Mouse (Mus musculus): ENCODE data around the gene Gm9049. TPM values are rescaled to one million over a fixed set of nuclear protein-coding genes. Genes with fewer than 3 reads are reported as not detected.
"Not testable (repeated sequence)": the region's sequence is repeated elsewhere in the genome, so short reads cannot be mapped to it uniquely, and the experiment has no call there.

The Gm9049 gene
- polyA plus RNA-seq, 1 experiment: not detected

- Histone ChIP-seq H3K4me1 (ENCODE audit: control insufficient read depth, insufficient read depth, low read length) (no peaks in the 10 kb centered on the region), H3K27ac (ENCODE audit: control insufficient read depth, insufficient read depth, low read depth, low read length) (no peak overlapping the region), H3K4me3 (ENCODE audit: control insufficient read depth, low read depth, low read length) (no peak overlapping the region), H3K27me3 (ENCODE audit: control insufficient read depth, insufficient read depth, low read length) (no peaks in the 10 kb centered on the region), H3K36me3 (ENCODE audit: control insufficient read depth, insufficient read depth, low read length) (no peaks in the 10 kb centered on the region)
- no peak for TF ChIP-seq CTCF (IDR thresholded peaks at IDR 0.05; ENCODE audit: control insufficient read depth, insufficient read depth, insufficient replicate concordance, low read depth, low read length)
- TF ChIP-seq POLR2A (IDR thresholded peaks at IDR 0.05; ENCODE audit: control insufficient read depth, low read depth, low read length): no peak
Observed at GRCm38 (mm10) chr10:118319024-118319423, 34.9 kb downstream of the Gm9049 start.

GRCm38 (mm10) chr10:118302133-118302532 lies 51.8 kb downstream of the Gm9049 start:
- not testable (repeated sequence) for H3K27me3 ChIP-seq (ENCODE audit: control insufficient read depth, insufficient read depth, low read length); H3K4me1 ChIP-seq (ENCODE audit: control insufficient read depth, insufficient read depth, low read length)

More at GRCm38 (mm10) chr10:118302133-118302532, 51.8 kb downstream of the Gm9049 start:
- H3K36me3 ChIP-seq (ENCODE audit: control insufficient read depth, insufficient read depth, low read length); H3K27ac ChIP-seq (ENCODE audit: control insufficient read depth, insufficient read depth, low read depth, low read length); H3K4me3 ChIP-seq (ENCODE audit: control insufficient read depth, low read depth, low read length): not testable (repeated sequence)

Other genes with a start within 250 kb of the Gm9049 start
- gene Mdm1, start 212.3 kb downstream of the Gm9049 start, polyA plus RNA-seq (2012; rRNA removed): 45.0 and 52.4 TPM in 2 replicates
- not detected in 2 replicates for gene Il22, start 149.2 kb downstream of the Gm9049 start, polyA plus RNA-seq (2012; rRNA removed)
- not detected in 2 replicates for gene Gm32717, start 113.3 kb downstream of the Gm9049 start, polyA plus RNA-seq (2012; rRNA removed)
- gene Gm32802, start 95.4 kb downstream of the Gm9049 start, polyA plus RNA-seq (2012; rRNA removed): not detected in 2 replicates
- not detected in 2 replicates for gene Iltifb, start 59.1 kb downstream of the Gm9049 start, polyA plus RNA-seq (2012; rRNA removed)
- gene Gm9040, start 27.1 kb downstream of the Gm9049 start, polyA plus RNA-seq (2012; rRNA removed): not detected in 2 replicates
- not detected in 2 replicates for gene Gm9044, start 21.7 kb downstream of the Gm9049 start, polyA plus RNA-seq (2012; rRNA removed)
- gene Gm9045, start 16.3 kb downstream of the Gm9049 start, polyA plus RNA-seq (2012; rRNA removed): not detected in 2 replicates
- not detected in 2 replicates for gene Gm9046, start 10.8 kb downstream of the Gm9049 start, polyA plus RNA-seq (2012; rRNA removed)
- not detected in 2 replicates for gene Gm9048, start 5.4 kb downstream of the Gm9049 start, polyA plus RNA-seq (2012; rRNA removed)
- gene Ifng, start 86.9 kb upstream of the Gm9049 start, polyA plus RNA-seq (2012; rRNA removed): not detected in 2 replicates

All from testis, adult 2 months (tissue).